Mouse (Mus musculus) lung, adult 2 months (tissue): Measurements from ENCODE around the gene Lemd2. TPM values are rescaled to one million over a fixed set of nuclear protein-coding genes. Genes with fewer than 3 reads are reported as not detected.
A peak's percentile ranks its signal among the peaks of the same experiment; 100 is the strongest.

ENCODE experiments used
- DNase-seq: peaks from one replicate; pipeline ENCODE4 v3.0.0; 2022
- H3K4me1 ChIP-seq: fragments of 200-500 bp; 2 replicates; pipeline ENCODE4 v1.6.1; 2011; ENCODE audit warnings: low read length; ENCODE audit not compliant: control insufficient read depth, insufficient read depth
- H3K4me3 ChIP-seq: fragments of 200-500 bp; replicated peaks from 2 replicates; pipeline ENCODE3; 2011; ENCODE audit warnings: low read depth, mild to moderate bottlenecking, control low read depth, low read length; ENCODE audit errors: extremely low read depth
- CTCF ChIP-seq: fragments of 200-500 bp; IDR thresholded peaks from 2 replicates; pipeline ENCODE4 v1.5.1; 2011; ENCODE audit warnings: mild to moderate bottlenecking, low read length, control low read depth; ENCODE audit not compliant: insufficient read depth
- POLR2A ChIP-seq: fragments of 200-500 bp; IDR thresholded peaks from 2 replicates; pipeline ENCODE4 v1.6.1; 2011; ENCODE audit warnings: low read depth, mild to moderate bottlenecking, control low read depth, low read length, borderline replicate concordance; ENCODE audit errors: extremely low read depth
- WGBS: fragments of 180-500 bp; shearing (Covaris S2); methylation state at CpG from one replicate; pipeline ENCODE4 v1.1.7; 2018; 5-methylcytosine and 5-hydroxymethylcytosine counted together
- polyA plus RNA-seq: library from polyadenylated mRNA; depleted of rRNA; stranded (reverse); fragments of >200 nt; gene quantifications from 2 replicates; pipeline ENCODE4 v1.2.3, GENCODE M21; 2012

The Lemd2 gene
- polyA plus RNA-seq, 1 experiment: 89.9 TPM

DNA sequence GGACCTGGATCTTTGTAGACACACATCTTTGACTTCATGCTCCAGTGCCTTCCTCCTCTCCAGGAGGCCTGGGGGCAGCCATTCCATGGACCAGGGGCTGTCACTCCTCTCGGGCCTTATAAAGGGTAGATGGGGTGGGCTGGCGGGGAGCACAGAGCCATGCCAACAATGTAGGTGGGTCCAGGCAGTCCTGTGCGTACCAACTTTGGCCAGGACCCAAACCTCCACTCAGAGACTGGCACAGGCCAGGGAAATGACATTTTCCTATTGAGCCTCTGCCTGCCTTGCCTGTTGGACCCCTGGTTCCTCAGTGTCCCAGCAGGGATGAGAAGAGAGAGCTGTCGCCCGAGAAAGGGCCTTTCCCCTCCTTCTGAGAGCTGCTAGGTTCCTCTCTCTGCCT is 21.9 kb downstream of the Lemd2 start:
- DNase-seq: no peak
- H3K4me3 ChIP-seq: no peak overlapping the region
- no peaks in the 10 kb centered on the region for H3K4me1 ChIP-seq
- 79% methylated on average over 5 of the region's 5 CpGs for WGBS
- TF ChIP-seq POLR2A: no peak
- TF ChIP-seq CTCF: no peak

DNA sequence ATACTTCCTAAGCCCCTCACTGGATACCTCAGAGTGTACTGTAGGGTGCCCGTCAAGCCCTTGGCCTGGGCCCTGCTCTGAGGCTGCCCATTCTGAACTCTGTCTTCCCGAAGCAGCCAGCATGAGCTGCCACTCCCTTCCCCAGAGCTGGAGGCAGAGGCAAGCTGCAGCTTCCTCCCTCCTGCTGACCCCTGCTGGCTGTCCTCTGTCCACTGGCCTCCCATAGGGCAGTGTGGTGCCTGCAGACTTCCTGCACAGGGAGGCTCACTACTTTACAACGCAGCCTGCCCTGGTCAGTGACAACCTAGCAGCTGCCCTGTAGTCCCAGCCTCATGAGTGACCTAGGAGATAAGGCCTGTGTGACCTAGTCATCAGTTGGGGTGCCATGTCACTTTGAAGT is 22.6 kb downstream of the Lemd2 start:
- H3K4me1 ChIP-seq: no peaks in the 10 kb centered on the region
- H3K4me3 ChIP-seq: no peak overlapping the region
- no peak for DNase-seq
- peak; percentile 46; the same call in 1 of the 2 replicates for TF ChIP-seq CTCF
- TF ChIP-seq POLR2A: no peak
- 31% methylated on average over 3 of the region's 3 CpGs for WGBS

DNA sequence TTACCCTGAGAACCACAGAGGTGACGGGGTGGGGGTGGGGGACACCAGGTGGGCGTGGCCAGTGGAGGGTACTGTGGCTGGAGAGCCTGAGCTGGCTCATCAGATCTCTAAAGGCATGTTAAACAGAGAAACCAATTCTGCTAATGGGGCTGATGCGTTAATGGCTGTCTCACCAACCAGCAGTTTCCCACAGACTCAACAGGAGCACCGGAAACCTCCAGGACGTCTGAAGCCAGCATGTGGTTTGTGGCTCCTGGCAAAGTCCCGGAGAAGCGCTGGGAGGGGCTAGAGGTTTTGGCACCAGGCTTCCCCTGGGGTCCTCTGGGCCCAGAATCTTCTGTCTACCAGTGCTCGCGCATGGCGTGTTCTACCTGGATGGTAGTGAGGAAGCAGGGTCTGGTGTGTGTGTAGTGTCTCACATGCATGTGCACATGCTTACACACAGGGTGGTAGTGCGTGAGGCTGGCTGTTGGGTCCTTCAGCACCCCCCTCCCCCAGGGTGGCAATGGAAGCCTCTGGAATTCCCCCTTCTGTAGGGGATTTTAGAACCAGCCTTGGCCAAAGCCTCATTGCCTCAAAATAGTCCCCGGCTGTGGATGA is 24.5 kb downstream of the Lemd2 start:
- H3K4me1 ChIP-seq: no peaks in the 10 kb centered on the region
- TF ChIP-seq POLR2A: no peak
- no peak for TF ChIP-seq CTCF
- no peak overlapping the region for H3K4me3 ChIP-seq
- WGBS: 59% methylated on average over 12 of the region's 12 CpGs
- DNase-seq: no peak

DNA sequence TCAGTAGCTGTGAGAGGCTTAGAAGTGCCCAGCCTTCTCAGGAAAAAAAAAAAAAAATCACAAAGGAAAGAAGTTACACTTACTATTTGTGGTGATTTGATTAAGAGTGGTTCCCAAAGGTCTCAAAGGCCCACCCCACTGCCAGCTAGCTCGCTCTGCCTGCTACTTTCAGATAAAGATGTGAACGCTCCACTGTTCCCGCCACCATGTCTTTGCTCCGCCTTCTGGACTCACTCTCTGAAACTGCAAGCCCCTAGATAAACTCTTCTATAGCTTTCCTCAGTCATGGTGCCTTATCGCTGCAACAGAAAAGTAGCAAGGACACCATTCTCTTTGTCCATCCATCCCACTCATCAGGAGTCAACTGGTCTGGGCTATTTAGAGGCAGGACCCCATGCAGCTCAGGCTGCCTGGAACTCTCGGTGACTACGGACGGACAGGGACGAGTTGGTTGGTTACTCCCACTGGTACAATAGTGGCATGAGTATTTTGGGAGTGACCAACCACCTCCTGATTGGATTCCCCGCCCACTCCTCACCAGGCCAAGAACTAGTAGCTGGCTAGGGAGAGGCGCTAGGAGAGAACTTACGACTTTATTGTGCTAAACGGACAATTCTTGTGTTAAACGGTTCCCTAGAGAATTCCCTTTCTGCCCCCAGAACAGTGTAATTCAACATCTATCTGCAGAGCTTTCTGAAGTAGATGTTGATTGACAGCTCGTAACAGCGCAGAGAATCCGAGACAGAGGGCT is 25.7 kb downstream of the Lemd2 start:
- WGBS: 93% methylated on average over 17 of the region's 17 CpGs
- no peaks in the 10 kb centered on the region for H3K4me1 ChIP-seq
- no peak for TF ChIP-seq CTCF
- TF ChIP-seq POLR2A: no peak
- H3K4me3 ChIP-seq: no peak overlapping the region
- DNase-seq: no peak

DNA sequence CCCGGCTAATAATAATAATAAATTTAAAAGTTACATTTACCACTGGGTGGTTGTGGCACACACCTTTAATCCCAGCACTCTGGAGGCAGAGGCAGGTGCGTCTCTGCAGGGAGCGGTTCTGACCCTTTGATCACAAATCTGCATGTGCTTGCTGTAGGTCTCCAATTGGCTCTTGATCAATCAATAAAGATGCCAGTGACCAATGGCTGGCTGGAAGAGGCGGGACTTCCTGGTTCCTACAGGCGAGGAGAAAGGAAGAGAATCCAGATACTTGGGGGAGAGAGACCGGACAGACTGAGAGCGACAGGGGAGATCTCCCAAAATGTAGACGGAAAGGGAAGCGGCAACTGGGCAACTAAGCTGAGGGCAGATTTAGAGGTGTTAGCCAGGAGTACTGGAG is 26.2 kb downstream of the Lemd2 start:
- H3K4me1 ChIP-seq: no peaks in the 10 kb centered on the region
- DNase-seq: no peak
- TF ChIP-seq CTCF (no peak), POLR2A (no peak)
- WGBS: 87% methylated on average over 9 of the region's 9 CpGs
- H3K4me3 ChIP-seq: no peak overlapping the region

DNA sequence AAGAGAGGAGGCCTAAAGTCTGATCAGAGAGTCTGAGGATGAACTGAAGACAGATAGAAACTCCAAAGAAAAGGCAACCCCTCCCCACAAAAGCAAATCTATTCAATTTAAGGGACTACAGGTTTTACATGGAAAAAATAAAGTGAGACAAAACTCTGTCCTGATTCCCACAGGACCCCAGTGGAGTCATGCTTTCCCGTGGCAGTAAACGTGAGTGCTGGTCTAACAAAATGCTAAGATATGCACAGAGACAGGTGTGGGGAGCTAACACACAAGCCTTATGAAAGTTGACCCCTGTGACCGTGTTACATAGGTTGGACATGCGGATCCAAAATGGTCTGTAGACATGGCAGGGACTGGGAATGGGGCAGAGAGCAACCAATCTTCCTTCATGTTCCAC is 27.5 kb downstream of the Lemd2 start:
- WGBS: 89% methylated on average over 4 of the region's 4 CpGs
- no peak overlapping the region for H3K4me3 ChIP-seq
- no peak for DNase-seq
- TF ChIP-seq CTCF: no peak
- no peak for TF ChIP-seq POLR2A
- H3K4me1 ChIP-seq: no peaks in the 10 kb centered on the region

DNA sequence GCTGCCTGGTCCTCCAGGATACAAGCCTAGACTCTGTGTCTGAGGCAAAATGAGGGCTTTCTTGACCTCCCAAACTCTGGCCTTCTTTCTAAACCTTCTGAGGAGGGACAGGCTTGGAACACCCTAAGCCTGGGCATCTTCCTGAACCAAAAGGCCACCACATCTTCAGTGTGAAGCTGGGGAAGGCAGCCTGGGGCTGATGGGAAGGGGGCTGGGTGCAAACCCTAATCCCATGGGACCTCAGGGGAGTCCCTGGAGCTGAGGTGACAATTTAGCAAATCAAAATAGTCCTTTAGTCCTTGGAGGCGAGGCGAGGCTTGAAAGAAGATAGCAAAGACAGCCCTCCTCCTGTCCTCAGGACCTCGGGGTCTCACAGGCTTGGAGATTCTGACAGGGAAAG is 28.0 kb downstream of the Lemd2 start:
- Histone ChIP-seq H3K4me3 (no peak overlapping the region), H3K4me1 (no peaks in the 10 kb centered on the region)
- no peak for TF ChIP-seq CTCF
- TF ChIP-seq POLR2A: no peak
- WGBS: 70% methylated on average over 3 of the region's 3 CpGs
- DNase-seq: no peak

DNA sequence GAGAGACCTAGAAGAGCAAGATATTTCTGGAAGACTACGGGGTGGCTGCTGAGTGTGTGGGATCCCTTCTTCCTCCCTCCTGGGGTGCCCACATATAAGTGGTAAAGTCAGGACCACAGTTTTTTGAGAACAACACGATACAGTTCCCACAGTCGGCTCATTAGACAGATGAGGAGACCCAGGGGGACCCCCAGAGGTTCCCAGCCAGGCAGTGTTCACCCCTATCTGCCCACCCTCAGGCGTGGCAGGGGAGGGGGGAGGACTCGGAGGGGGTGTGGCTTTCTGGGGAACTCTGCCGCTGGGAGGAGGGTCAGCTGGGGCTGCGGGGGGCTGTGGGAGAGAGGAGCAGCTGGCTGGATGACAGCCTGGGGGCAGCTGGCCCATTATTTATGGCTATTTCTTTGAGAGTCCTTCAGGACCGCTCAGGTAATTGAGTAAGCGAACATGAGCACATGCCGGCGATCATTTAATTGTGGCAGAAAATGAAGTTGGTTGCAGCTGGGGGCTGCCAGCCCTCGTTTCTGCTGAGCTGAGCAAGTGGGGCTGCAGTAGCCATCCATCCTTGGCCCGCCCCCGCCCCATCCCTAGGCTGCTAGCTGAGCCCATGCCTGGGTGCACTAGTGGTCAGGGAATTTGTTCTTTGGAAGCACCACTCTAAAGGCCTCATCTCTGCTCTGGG is 28.9 kb downstream of the Lemd2 start:
- DNase-seq: no peak
- TF ChIP-seq POLR2A: no peak
- no peak for TF ChIP-seq CTCF
- no peaks in the 10 kb centered on the region for H3K4me1 ChIP-seq
- 39% methylated on average over 14 of the region's 14 CpGs for WGBS
- no peak overlapping the region for H3K4me3 ChIP-seq

DNA sequence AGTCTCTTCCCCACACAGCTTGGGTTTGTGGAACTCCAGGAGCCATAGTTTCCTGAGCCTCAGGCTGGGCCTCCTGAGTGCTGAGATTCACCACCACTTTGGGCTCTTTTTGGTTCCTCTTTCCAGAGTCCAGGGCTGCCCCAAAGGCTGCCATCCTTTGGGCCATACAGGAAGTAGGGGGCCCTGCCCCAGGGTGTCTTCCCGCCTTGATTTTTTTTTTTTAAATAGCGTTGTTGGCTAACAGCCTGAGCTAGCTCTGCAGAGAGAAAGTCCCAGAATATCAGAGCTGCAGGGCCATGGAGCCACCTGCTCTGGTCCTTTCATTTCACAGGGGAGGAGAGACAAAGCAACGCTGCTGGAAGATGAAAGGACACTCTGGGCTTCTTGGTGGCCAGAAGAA is 30.6 kb downstream of the Lemd2 start:
- H3K4me3 ChIP-seq: no peak overlapping the region
- DNase-seq: no peak
- TF ChIP-seq POLR2A (no peak), CTCF (no peak)
- no peaks in the 10 kb centered on the region for H3K4me1 ChIP-seq
- 42% methylated on average over 3 of the region's 3 CpGs for WGBS
